Mouse (Mus musculus) E14TG2a.4 (cell line): ENCODE results near the gene Ebf1.

Source experiments
- H3K27me3 ChIP-seq: 2 replicates; pipeline ENCODE4 v1.6.1; 2014; ENCODE audit warnings: low read length, control low read depth; ENCODE audit not compliant: insufficient read depth
- H3K36me3 ChIP-seq: 2 replicates; pipeline ENCODE4 v1.6.1; 2014; ENCODE audit warnings: low read length, control low read depth; ENCODE audit not compliant: insufficient read depth
- H3K4me1 ChIP-seq: replicated peaks from 2 replicates; pipeline ENCODE4 v1.6.1; 2014; ENCODE audit warnings: low read depth, low read length, control low read depth
- H3K4me3 ChIP-seq: replicated peaks from 2 replicates; pipeline ENCODE4 v1.5.1; 2014; ENCODE audit warnings: mild to moderate bottlenecking, low read length
- H3K9me3 ChIP-seq: 2 replicates; pipeline ENCODE4 v1.6.1; 2014; ENCODE audit warnings: low read length, control low read depth
- CTCF ChIP-seq: conservative IDR thresholded peaks from 2 replicates; pipeline ENCODE4 v1.5.1; 2014; ENCODE audit warnings: low read length
- NANOG ChIP-seq: IDR thresholded peaks from 2 replicates; pipeline ENCODE4 v1.6.1; 2014; ENCODE audit warnings: borderline replicate concordance, low read length, mixed read lengths
- POU5F1 ChIP-seq: IDR thresholded peaks from 2 replicates; pipeline ENCODE4 v1.6.1; 2014; ENCODE audit warnings: low read length, borderline replicate concordance

Gene Ebf1

GRCm38 (mm10) chr11:44932942-44933483 is 315.9 kb downstream of the Ebf1 start:
- no peaks in the 10 kb centered on the region for H3K4me1 ChIP-seq
- TF ChIP-seq POU5F1 (no peak), NANOG (no peak), CTCF (no peak)
- no peaks in the 10 kb centered on the region for H3K27me3 ChIP-seq
- H3K9me3 ChIP-seq, result no peaks in the 10 kb centered on the region
- no peak overlapping the region for H3K4me3 ChIP-seq
- H3K36me3 ChIP-seq, result no peaks in the 10 kb centered on the region

DNA sequence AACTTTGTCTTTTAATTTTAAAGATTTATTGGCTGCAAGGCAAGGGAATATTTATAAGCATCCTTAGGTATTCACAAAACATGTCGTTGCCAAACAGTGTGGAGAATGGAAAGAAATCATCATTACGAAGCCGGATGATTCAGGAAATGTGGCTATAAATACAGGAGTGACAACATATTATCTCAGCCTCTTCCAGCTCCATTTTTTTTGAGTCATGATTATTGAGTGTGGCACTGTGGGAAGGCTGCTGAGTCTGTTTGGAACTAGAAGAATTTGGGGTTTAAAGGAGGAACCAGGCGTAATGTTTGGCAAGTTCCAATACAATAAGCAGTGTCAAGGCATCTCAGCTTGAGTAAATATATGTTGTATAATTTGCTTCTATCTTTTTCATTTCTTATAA is 326.7 kb downstream of the Ebf1 start:
- no peak overlapping the region for H3K4me3 ChIP-seq
- H3K4me1 ChIP-seq, result no peaks in the 10 kb centered on the region
- no peaks in the 10 kb centered on the region for H3K36me3 ChIP-seq
- H3K9me3 ChIP-seq, result no peaks in the 10 kb centered on the region
- TF ChIP-seq NANOG (no peak), CTCF (no peak), POU5F1 (no peak)
- H3K27me3 ChIP-seq, result no peaks in the 10 kb centered on the region

DNA sequence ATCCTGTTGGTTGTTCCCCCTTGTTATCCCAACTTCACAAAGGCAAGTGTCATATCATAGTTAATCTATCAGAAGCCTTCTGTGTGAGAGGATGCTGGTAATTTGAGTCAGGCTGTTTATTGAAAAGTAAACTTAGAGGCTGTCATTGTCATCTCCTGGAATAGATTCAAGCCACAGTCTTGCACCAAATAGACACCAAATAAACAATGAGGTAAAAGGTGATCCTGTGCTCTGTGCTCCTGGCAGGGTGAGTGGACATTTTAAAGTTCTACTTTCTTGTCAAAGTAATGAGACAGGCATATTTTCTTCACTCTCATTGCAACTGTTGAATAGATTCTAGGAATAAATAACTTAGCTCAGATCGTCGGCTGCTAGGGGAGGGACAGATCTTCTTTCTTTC is 327.3 kb downstream of the Ebf1 start:
- Histone ChIP-seq H3K4me1 (no peaks in the 10 kb centered on the region), H3K4me3 (no peak overlapping the region), H3K9me3 (no peaks in the 10 kb centered on the region), H3K27me3 (no peaks in the 10 kb centered on the region), H3K36me3 (no peaks in the 10 kb centered on the region)
- TF ChIP-seq NANOG (no peak), CTCF (no peak), POU5F1 (no peak)

GRCm38 (mm10) chr11:44946618-44947017 is 329.5 kb downstream of the Ebf1 start:
- Histone ChIP-seq H3K4me3 (no peak overlapping the region), H3K27me3 (no peaks in the 10 kb centered on the region), H3K9me3 (no peaks in the 10 kb centered on the region), H3K4me1 (no peaks in the 10 kb centered on the region), H3K36me3 (no peaks in the 10 kb centered on the region)
- TF ChIP-seq CTCF (no peak), NANOG (no peak), POU5F1 (no peak)

DNA sequence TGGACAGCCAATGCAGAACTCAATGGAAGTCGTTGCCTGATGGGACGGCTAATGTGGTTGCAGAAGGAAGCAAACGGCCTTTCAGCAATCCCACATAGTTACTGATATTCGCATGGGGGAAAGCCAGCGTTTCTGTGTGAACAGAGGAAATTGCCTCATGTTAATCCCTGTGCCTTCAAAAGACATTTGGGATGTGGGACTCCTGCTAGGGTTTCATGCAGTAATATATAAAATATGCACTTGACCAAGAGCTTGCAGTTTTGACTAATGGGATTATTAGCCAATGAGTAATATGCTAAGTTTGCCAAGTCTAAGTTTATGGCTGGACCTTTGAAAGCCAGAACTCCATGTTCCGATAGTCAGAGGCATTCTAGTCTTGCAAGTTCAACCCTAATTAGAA is 331.4 kb downstream of the Ebf1 start:
- no peaks in the 10 kb centered on the region for H3K9me3 ChIP-seq
- H3K4me3 ChIP-seq, result no peak overlapping the region
- no peaks in the 10 kb centered on the region for H3K36me3 ChIP-seq
- H3K27me3 ChIP-seq, result no peaks in the 10 kb centered on the region
- no peaks in the 10 kb centered on the region for H3K4me1 ChIP-seq
- no peak for TF ChIP-seq POU5F1
- no peak for TF ChIP-seq CTCF
- TF ChIP-seq NANOG, result no peak

- Histone ChIP-seq H3K4me1 (no peaks in the 10 kb centered on the region), H3K36me3 (no peaks in the 10 kb centered on the region), H3K4me3 (no peak overlapping the region), H3K27me3 (no peaks in the 10 kb centered on the region), H3K9me3 (no peaks in the 10 kb centered on the region)
- TF ChIP-seq CTCF (no peak), NANOG (no peak), POU5F1 (no peak)
Observed at GRCm38 (mm10) chr11:44949140-44949539, 332.0 kb downstream of the Ebf1 start.

DNA sequence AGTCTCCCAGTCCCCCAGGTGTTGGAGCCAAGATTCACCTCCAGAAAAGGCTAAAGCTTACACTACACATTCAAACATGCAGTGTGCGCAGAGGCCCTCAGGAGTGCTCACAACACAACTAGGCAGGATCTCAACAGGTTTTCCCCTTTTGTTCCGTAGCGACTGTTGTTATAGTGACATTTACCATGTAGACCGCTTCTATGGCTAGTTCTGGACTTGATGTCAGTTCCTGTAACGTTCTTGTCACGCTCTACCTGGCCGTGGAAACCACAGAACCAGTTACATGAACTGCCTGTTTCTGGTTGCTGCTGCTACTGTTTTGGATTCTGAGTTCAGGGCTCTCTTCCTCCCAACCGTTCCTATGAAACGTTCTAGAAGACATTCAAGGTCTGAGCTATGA is 333.2 kb downstream of the Ebf1 start:
- Histone ChIP-seq H3K4me3 (no peak overlapping the region), H3K4me1 (no peaks in the 10 kb centered on the region), H3K36me3 (no peaks in the 10 kb centered on the region), H3K27me3 (no peaks in the 10 kb centered on the region), H3K9me3 (no peaks in the 10 kb centered on the region)
- TF ChIP-seq CTCF (no peak), NANOG (no peak), POU5F1 (no peak)

DNA sequence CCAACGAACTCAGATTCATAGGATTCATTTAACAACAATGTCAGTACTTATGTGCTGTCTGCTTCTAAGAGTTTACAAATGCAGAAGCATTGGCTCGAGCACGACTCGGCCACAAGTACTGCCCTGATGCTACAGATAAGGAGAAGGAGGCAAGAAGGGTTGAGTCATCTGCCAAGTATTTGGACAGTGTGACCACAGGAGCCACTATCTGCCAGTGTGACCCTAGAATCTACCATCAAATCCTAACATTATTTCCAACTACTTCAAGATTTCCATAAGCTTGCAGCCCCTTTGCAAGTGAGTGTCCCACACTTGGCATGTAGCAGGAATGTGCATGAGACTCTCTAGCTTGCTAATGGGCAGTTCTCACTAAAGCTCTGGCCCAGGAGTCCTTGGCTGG is 334.4 kb downstream of the Ebf1 start:
- H3K4me1 ChIP-seq, result no peaks in the 10 kb centered on the region
- H3K36me3 ChIP-seq, result no peaks in the 10 kb centered on the region
- H3K9me3 ChIP-seq, result no peaks in the 10 kb centered on the region
- H3K27me3 ChIP-seq, result no peaks in the 10 kb centered on the region
- TF ChIP-seq NANOG (no peak), CTCF (no peak), POU5F1 (no peak)
- no peak overlapping the region for H3K4me3 ChIP-seq

- TF ChIP-seq CTCF, result no peak
- no peak for TF ChIP-seq NANOG
- no peak for TF ChIP-seq POU5F1
- Histone ChIP-seq H3K4me1 (no peaks in the 10 kb centered on the region), H3K36me3 (no peaks in the 10 kb centered on the region), H3K27me3 (no peaks in the 10 kb centered on the region), H3K9me3 (no peaks in the 10 kb centered on the region), H3K4me3 (no peak overlapping the region)
Observed at GRCm38 (mm10) chr11:44953337-44953736, 336.2 kb downstream of the Ebf1 start.
